Mouse (Mus musculus) left cerebral cortex, adult 2 months (tissue): ENCODE measurements around the gene Mterf2. TPM values are rescaled to one million over a fixed set of nuclear protein-coding genes. Genes with fewer than 3 reads are reported as not detected.

Source experiments
- DNase-seq, 2 experiments: peaks; one replicate each; pipeline ENCODE4 v3.0.0; 2021 to 2022; ENCODE audit warnings: low spot score in 2 of 2, mixed read lengths in 1 of 2; ENCODE audit errors: extremely low spot score in 1 of 2
- H3K27ac ChIP-seq: fragments of 200-600 bp; 2 replicates; pipeline ENCODE4 v1.8.1; 2022
- H3K4me3 ChIP-seq: fragments of 200-600 bp; 2 replicates; pipeline ENCODE4 v1.8.1; 2022
- CTCF ChIP-seq: fragments of 200-600 bp; IDR thresholded peaks from 2 replicates; pipeline ENCODE4 v1.8.1; 2022; ENCODE audit warnings: antibody characterized with exemption, mild to moderate bottlenecking, moderate library complexity
- intact Hi-C: fragments of 180-260 bp; cut with DNase I; formaldehyde crosslinking; loops from one replicate; pipeline ENCODE4 v1.15.1; 2025
- total RNA-seq, 2 experiments: library from RNA; stranded (reverse); gene quantifications; 2 replicates each; pipeline ENCODE4 v1.2.3; 2021

Gene Mterf2
- total RNA-seq, 2 experiments from 2014 or later = 11.9 to 14.4 TPM

DNA sequence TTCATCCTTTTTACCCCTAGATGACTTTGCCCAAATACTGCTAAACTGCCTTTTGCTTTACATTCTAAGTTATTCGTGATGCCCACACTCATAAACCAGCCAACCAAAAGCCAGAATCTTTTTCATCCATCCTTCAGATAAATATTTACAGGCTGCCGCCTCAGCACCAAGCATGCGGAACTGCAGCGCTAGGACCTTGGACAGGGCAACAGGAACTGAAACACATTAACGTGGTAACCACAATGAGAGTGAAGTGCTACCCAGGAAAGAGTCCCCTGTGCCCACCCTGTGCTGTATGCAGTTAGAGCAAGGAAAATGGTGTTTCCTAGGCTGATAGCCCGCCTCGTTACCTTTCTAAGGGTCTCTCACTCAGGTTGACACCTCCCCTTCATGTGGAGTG, 626 bp upstream of the Mterf2 start:
- Histone ChIP-seq H3K27ac (no peak overlapping the region), H3K4me3 (peak overlapping the region; percentile 81)
- no peak for TF ChIP-seq CTCF
- no peak for DNase-seq
- intact Hi-C loops = no loop called here

DNA sequence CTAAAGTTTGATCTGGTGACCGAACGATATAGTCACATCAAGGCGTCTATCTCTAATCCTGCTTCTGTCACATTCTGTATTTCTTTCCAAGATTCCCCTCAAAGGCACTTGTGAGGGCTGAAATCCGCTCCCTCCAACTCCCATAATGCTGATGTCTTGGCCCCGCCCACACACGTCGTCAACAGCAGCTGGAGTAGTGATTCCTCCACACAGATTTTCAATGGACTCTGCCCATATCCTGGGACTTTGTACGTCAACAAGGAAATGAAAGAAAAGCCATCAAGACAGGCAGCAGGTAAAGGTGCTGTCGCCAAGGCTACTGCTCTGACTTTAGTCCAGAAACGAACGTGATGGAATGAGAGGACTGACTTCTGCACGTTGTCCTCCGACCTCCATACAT, 2.6 kb downstream of the Mterf2 start:
- no peak for TF ChIP-seq CTCF
- Histone ChIP-seq H3K27ac (no peak overlapping the region), H3K4me3 (no peak overlapping the region)
- no peak for DNase-seq
- intact Hi-C loops = no loop called here

DNA sequence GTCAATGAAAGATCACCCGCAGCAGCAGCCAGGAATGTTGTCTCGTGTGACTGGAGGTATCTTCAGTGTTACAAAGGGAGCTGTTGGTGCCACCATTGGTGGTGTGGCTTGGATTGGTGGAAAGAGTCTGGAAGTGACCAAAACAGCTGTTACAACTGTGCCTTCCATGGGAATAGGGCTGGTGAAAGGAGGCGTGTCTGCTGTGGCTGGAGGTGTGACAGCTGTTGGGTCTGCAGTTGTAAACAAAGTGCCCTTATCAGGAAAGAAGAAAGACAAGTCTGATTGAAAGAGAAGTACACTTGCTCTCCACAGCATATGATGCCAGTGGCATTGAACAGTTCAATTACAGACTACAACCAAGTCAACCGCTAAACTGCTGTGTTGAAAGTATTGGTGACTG, 13.4 kb downstream of the Mterf2 start:
- DNase-seq = no peak
- intact Hi-C loops = no loop called here
- TF ChIP-seq CTCF = no peak
- Histone ChIP-seq H3K4me3 (no peak overlapping the region), H3K27ac (no peak overlapping the region)

DNA sequence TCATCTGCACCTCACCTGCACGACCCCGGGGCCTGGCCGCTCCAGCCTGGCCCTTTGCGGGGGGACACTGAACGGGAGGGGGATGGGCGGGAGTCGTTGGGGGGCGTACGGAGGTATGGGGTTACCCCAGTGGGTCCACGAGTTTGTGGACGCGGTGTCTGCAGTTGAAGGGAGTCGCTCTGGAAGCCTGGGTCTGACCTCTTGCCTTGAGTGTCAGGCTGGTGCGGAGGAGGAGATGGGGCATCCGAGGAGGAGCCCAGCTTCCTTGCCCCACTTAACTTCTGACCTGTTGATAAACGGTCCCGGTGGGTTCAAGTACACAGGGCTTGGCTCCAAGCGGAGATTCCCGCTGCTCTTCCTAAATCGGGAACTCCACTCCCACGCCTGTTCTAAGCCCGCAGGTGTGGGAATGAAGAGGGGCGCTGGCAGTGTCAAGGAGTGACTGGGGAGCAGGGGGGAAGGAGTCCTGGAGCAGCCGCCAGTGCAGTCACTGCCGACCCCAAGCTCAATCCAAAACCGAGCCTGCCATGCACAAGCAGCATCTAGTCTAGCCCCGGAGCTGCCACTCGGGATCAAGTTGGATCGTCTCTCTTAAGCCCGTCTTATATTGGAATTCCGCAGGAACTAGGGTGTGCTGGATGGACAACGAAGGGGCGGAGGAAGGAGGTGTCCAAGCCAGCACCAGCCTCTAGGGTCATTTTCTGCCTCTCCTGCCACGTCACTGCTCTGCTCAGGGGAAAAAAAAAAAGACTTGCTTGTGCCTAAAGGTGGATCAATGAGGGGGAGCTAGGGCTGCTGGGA, 24.5 kb downstream of the Mterf2 start:
- Histone ChIP-seq H3K4me3 (peak overlapping the region; percentile 82), H3K27ac (peak overlapping the region; percentile 92)
- intact Hi-C loops = loop anchor here (5.0 kb wide), 3 partner anchors 186 to 481 kb away; partner anchors contain the start of genes Polr3b and Ric8b
- DNase-seq = peak; percentile 19 to 40
- no peak for TF ChIP-seq CTCF

DNA sequence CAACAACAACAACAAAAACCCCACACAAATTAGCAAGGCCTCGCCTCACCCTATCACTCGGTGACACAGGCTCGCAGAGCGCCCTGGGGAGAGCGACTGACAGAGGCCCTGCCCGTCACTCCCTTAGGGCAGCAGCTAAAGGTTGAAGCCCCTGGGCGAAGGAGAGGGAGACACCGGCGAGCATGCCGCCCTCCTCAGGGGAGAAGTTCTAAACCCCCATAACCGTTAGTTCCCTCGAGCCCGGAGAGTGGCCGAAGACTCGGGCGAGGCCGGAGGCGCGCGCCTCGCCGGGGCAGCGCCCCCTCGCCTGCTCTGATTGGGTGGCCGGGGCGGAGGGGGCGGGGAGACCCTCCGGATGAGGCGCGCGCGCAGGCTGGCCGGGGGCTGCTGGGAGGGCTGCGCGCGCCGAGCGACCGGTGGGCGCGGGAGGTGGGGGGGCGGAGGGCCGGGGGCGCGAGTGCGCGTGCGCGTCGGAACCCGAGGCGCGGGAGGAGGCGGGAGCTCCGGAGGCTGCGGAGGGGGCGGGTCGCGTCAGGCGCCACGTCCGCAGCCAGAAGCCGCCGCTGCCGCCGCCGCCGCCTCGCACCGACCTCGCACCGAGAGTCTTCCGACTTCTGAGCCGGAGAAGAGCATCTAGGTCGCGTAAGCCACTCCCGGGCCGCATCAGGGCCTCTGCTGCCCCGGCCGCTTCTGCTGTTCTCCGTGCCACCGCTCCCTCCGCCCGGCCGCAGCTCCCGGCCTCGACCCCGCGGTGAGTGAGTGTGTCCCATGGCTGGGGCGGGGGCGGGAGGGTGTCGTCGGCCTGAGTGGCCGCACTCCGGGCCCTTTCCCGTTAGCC, 25.4 kb downstream of the Mterf2 start, which contains the start of the genes Fhl4 and Tmem263:
Gene Fhl4 (minus strand): TSS at position 249 of the 838 bp plus-strand sequence.
Gene Tmem263 (plus strand): TSS at position 381 of the 838 bp plus-strand sequence.
- peak within 1 kb of the TSS; percentile 82 for H3K4me3 ChIP-seq
- peak; percentile 67 to 80 for DNase-seq
- H3K27ac ChIP-seq = peak within 1 kb of the TSS; percentile 94
- TF ChIP-seq CTCF = no peak; the same call in 1 of the 2 replicates
- intact Hi-C loops = loop anchor here (5.0 kb wide), 3 partner anchors 185 to 480 kb away; partner anchors contain the start of genes Polr3b and Ric8b

DNA sequence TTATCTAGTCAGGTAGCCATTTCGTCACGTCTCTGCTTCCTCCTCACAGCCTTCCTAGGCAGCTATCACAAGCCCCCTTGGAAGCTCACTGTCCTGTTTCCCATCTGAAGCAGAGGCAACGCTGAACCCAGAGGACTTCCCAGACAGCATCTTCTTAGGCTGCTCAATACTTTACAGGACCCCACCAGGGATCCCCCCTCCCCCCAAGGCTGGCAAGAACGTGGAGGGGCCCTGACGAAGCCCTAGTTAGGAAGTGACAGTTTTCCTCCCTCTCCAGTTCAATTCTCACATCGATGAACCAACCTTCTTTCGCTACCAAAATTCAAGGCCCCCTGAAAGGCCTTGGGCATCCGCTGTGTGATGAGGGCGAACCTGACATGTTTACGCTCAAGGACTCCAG, 26.0 kb downstream of the Mterf2 start:
- H3K4me3 ChIP-seq = peak overlapping the region; percentile 82
- H3K27ac ChIP-seq = peak overlapping the region; percentile 94
- intact Hi-C loops = loop anchor here (5.0 kb wide), 3 partner anchors 185 to 480 kb away; partner anchors contain the start of genes Polr3b and Ric8b
- DNase-seq = no peak
- TF ChIP-seq CTCF = no peak

DNA sequence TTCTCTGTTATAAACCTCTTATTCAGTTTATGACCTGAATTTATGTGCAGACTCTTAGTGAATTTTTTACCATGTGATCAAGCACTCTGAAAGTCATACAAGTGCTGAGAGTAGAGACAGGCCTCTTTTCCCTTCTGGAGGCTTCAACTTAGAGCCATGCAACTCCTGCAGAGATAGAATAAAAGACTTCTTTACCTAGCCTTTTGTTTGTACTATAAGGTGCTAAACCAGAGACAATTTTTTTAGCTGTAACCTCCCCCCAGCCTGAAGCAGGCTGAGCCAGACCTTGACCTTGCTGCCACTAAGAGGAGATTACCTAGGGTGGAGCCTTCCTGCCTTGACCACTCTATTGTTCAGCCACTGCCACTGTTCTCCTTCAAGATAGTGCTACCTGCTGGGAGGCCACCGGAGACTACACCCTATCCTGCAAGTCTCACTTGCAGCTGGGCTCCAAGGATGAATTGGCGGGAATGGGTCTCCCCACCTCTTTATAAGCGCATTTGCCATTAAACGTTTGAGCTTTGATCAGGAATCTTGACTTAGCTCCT, 56.1 kb downstream of the Mterf2 start:
- Histone ChIP-seq H3K27ac (no peak overlapping the region), H3K4me3 (no peak overlapping the region)
- intact Hi-C loops = no loop called here
- DNase-seq = no peak
- TF ChIP-seq CTCF = no peak

Other genes starting within 250 kb of the Mterf2 start
- 10 to 100 TPM; 57.5 to 57.7 TPM for gene Ric8b, start 210.4 kb downstream of the Mterf2 start, total RNA-seq
- gene Fhl4, start 25.5 kb downstream of the Mterf2 start, total RNA-seq = under 1 TPM; 0.34 to 0.56 TPM
- gene Tmem263, start 25.4 kb downstream of the Mterf2 start, total RNA-seq = 10 to 100 TPM; 38.5 to 39.5 TPM
- gene Cry1, start 57.0 kb upstream of the Mterf2 start, total RNA-seq = 10 to 100 TPM; 16.8 to 25.6 TPM